ENCODE assay signal across 19 mouse cellular contexts in the genomic region with DNA sequence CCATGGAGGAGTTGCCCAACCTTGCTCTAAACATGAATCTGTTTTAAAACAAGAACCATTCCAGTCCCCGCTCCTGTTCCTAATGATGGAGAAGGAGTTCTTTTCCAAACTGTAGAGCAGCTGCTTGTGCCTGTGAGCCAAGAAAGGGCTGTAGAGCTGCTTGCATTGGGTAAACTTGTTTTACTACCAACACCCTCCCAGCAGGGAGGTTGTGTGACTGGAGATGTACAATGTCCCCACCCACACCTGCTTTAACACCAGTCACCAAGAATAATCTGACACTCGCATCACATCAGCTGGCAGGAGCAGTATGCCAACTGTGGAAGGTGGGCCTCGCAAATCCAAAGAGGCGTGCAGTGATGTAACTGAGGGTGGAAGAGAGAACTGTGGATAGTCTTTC. TPM values are rescaled to one million over a fixed set of nuclear protein-coding genes. Genes with fewer than 3 reads are reported as not detected.
DNase-seq lines count a peak whose midpoint lies in the region; ATAC-seq lines count a peak whose summit lies in the region.
"Had no signal": no experiment of that assay in that cellular context is flagged by ENCODE, and none has a peak within 500 bp of the region (broad histone marks: within the 10 kb centered on the region; RNA-seq: fewer than 3 reads in every experiment).

No protein-coding gene starts in this region.

- no peak overlapping the region for H3K4me2 ChIP-seq in liver, embryonic 12.5 days
- H3K4me2 ChIP-seq in forebrain, embryonic 16.5 days (ENCODE audit: low read length), result no peak overlapping the region
- H3K4me2 ChIP-seq in heart, embryonic 12.5 days, result no peak overlapping the region
- H3K4me2 ChIP-seq: limb, embryonic 13.5 days; liver, embryonic 15.5 days; midbrain, embryonic 15.5 days had no signal

- DNase-seq in right cerebral cortex, adult 18-20 months, result peak; percentile 87
- DNase-seq in right cerebral cortex, postnatal 4 days, result no peak
- DNase-seq in left cerebral cortex, postnatal 14 days (ENCODE audit: low spot score in 2 of 2), result peak; percentile 42 to 77
- DNase-seq: cerebellum, postnatal 10 days; gastrocnemius, postnatal 36 days; heart, postnatal 4 days; kidney, adult 8-10 months; kidney, postnatal 36 days; thymus, adult 2 months had no signal

- WGBS in liver, embryonic 12.5 days (ENCODE audit: insufficient replicate concordance), result 88% methylated on average over 4 of the region's 4 CpGs
- 85% methylated on average over 4 of the region's 4 CpGs for WGBS in forebrain, embryonic 16.5 days
- WGBS in heart, embryonic 12.5 days, result 91% methylated on average over 4 of the region's 4 CpGs

- no peaks in the 10 kb centered on the region for H3K27me3 ChIP-seq in liver, embryonic 12.5 days (replicated peaks)
- no peaks in the 10 kb centered on the region for H3K27me3 ChIP-seq in forebrain, embryonic 16.5 days (replicated peaks; ENCODE audit: control insufficient read depth, insufficient read depth, low read length)
- H3K27me3 ChIP-seq in heart, embryonic 12.5 days (replicated peaks), result no peaks in the 10 kb centered on the region
- H3K27me3 ChIP-seq: limb, embryonic 13.5 days; liver, embryonic 15.5 days; midbrain, embryonic 15.5 days had no signal

- H3K9me3 ChIP-seq in liver, embryonic 12.5 days (replicated peaks), result no peaks in the 10 kb centered on the region
- H3K9me3 ChIP-seq in forebrain, embryonic 16.5 days (ENCODE audit: control insufficient read depth, low read length), result no peaks in the 10 kb centered on the region
- no peaks in the 10 kb centered on the region for H3K9me3 ChIP-seq in heart, embryonic 12.5 days (replicated peaks)
- H3K9me3 ChIP-seq: forebrain, embryonic 10.5 days; heart, embryonic 10.5 days; limb, embryonic 13.5 days; liver, embryonic 15.5 days; midbrain, embryonic 15.5 days had no signal

- peak; percentile 26 for ATAC-seq in inflammation-experienced regulatory T-cells, adult 6 months
- ATAC-seq in liver, embryonic 12.5 days, result no peak
- no peak for ATAC-seq in forebrain, embryonic 16.5 days
- no peak for ATAC-seq in heart, embryonic 12.5 days (ENCODE audit: insufficient number of reproducible peaks, low FRiP score)
- ATAC-seq: lung, postnatal 0 days; midbrain, embryonic 15.5 days had no signal

- peaks cover 10% of the 10 kb centered on the region for H3K36me3 ChIP-seq in liver, embryonic 12.5 days
- no peaks in the 10 kb centered on the region for H3K36me3 ChIP-seq in forebrain, embryonic 16.5 days (ENCODE audit: control insufficient read depth, insufficient read depth)
- peaks cover 7% of the 10 kb centered on the region for H3K36me3 ChIP-seq in heart, embryonic 12.5 days
- H3K36me3 ChIP-seq: limb, embryonic 13.5 days; midbrain, embryonic 15.5 days had no signal

- H3K9ac ChIP-seq in liver, embryonic 12.5 days, result no peak overlapping the region
- no peak overlapping the region for H3K9ac ChIP-seq in forebrain, embryonic 16.5 days (replicated peaks; ENCODE audit: low read depth, low read length)
- no peak overlapping the region for H3K9ac ChIP-seq in heart, embryonic 12.5 days
- H3K9ac ChIP-seq: limb, embryonic 13.5 days; liver, embryonic 15.5 days; midbrain, embryonic 15.5 days had no signal

- intact Hi-C loops in left cerebral cortex, postnatal 14 days (cut with DNase I), result no loop called here

- no peak overlapping the region for H3K27ac ChIP-seq in liver, embryonic 12.5 days
- H3K27ac ChIP-seq in forebrain, embryonic 16.5 days (ENCODE audit: low read length), result no peak overlapping the region
- H3K27ac ChIP-seq in heart, embryonic 12.5 days (ENCODE audit: poor library complexity, severe bottlenecking), result no peak overlapping the region
- H3K27ac ChIP-seq: forebrain, embryonic 10.5 days; heart, embryonic 10.5 days; limb, embryonic 13.5 days; liver, embryonic 15.5 days; midbrain, embryonic 15.5 days had no signal

- H3K4me1 ChIP-seq in liver, embryonic 12.5 days, result no peaks in the 10 kb centered on the region
- no peaks in the 10 kb centered on the region for H3K4me1 ChIP-seq in forebrain, embryonic 16.5 days (replicated peaks; ENCODE audit: control insufficient read depth, insufficient read depth, low read length)
- H3K4me1 ChIP-seq in heart, embryonic 12.5 days (replicated peaks), result no peaks in the 10 kb centered on the region
- H3K4me1 ChIP-seq: forebrain, embryonic 10.5 days; heart, embryonic 10.5 days; limb, embryonic 13.5 days; liver, embryonic 15.5 days; midbrain, embryonic 15.5 days had no signal

- no peak overlapping the region for H3K4me3 ChIP-seq in liver, embryonic 12.5 days
- H3K4me3 ChIP-seq in forebrain, embryonic 16.5 days (replicated peaks; ENCODE audit: low read length), result no peak overlapping the region
- H3K4me3 ChIP-seq in heart, embryonic 12.5 days, result no peak overlapping the region
- H3K4me3 ChIP-seq: forebrain, embryonic 10.5 days; heart, embryonic 10.5 days; limb, embryonic 13.5 days; liver, embryonic 15.5 days; midbrain, embryonic 15.5 days had no signal

RNA-seq across cellular contexts. Expression of gene Tfpi, which starts 34.5 kb away (rescaled TPM):
- 1 to 10 TPM; 1.6 to 4.9 (median 4.2) TPM for polyA plus RNA-seq in inflammation-experienced regulatory T-cells, adult 6 months (2017; shearing (Covaris generic))
- 1 to 10 TPM; 6.5 to 7.2 TPM for total RNA-seq in left cerebral cortex, postnatal 14 days (2021)
- polyA plus RNA-seq in liver, embryonic 12.5 days (2016; fragmentation: Nextera tagmentation; extraction: Ambion mirVana), result 25.0 and 25.8 TPM in 2 replicates
- 11.8 and 17.9 TPM in 2 replicates for polyA plus RNA-seq in forebrain, embryonic 16.5 days (2015; fragmentation: Nextera tagmentation; extraction: Ambion mirVana)
- 78.8 and 80.0 TPM in 2 replicates for polyA plus RNA-seq in heart, embryonic 12.5 days (2016; fragmentation: Nextera tagmentation; extraction: Ambion mirVana)
